Mouse (Mus musculus) MEL-GATA-1-ER (cell line): Measurements from ENCODE around the gene Mmel1.

Experiments used
- DNase-seq: peaks from one replicate; pipeline ENCODE4 v3.0.0-alpha.2; 2012; ENCODE audit warnings: low read depth; ENCODE audit errors: extremely low read depth

Gene Mmel1

DNA sequence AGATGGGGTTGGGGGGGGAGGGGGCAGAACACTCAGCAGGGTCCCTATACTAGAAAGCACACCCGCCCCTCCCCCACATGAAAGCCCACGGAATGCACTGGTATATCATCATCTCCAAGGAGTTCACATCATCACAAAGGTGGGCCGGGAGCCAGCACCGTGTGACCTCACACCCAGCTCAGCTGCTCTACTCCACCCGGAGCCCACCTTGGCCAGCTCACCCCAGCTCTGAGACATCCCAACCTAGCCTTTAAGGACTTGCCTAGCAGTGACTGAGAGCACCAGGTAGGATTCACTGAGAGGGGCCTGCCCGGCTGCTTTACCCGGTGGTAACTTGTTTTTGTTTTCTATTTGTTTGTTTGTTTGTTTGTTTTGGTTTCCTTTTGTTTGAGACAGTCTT lies at the start of gene Mmel1:
TSS of gene Mmel1 (plus strand) at position 146 of the 400 bp plus-strand sequence.
- DNase-seq = no peak

GRCm38 (mm10) chr4:154825662-154826061 lies 43.7 kb upstream of the Mmel1 start:
- peak; percentile 0 for DNase-seq

- no peak for DNase-seq
Observed at GRCm38 (mm10) chr4:154826224-154826623, 43.2 kb upstream of the Mmel1 start.

DNA sequence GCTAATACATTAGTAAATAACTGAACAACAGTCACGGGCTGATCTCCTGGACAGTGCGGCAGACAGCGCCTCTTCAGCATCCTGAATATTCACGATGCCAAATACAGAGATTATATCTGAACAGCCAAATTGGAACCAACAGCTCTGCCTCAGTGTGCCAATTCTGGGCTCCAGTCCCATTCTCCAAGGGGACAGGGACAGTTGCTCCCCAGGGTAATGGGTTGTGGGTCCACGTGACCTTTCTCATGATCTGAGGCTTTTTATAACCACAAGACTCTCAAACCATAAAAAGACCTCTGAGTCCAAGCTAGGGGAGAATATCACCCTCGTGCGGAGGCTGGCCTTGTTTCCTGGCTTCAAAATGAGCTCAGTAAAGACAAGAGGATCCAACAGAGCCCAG lies 42.2 kb upstream of the Mmel1 start:
- DNase-seq = no peak

GRCm38 (mm10) chr4:154827861-154828610 lies 41.3 kb upstream of the Mmel1 start:
- DNase-seq = no peak

- no peak for DNase-seq
Observed at GRCm38 (mm10) chr4:154831915-154832573, 37.3 kb upstream of the Mmel1 start.

DNA sequence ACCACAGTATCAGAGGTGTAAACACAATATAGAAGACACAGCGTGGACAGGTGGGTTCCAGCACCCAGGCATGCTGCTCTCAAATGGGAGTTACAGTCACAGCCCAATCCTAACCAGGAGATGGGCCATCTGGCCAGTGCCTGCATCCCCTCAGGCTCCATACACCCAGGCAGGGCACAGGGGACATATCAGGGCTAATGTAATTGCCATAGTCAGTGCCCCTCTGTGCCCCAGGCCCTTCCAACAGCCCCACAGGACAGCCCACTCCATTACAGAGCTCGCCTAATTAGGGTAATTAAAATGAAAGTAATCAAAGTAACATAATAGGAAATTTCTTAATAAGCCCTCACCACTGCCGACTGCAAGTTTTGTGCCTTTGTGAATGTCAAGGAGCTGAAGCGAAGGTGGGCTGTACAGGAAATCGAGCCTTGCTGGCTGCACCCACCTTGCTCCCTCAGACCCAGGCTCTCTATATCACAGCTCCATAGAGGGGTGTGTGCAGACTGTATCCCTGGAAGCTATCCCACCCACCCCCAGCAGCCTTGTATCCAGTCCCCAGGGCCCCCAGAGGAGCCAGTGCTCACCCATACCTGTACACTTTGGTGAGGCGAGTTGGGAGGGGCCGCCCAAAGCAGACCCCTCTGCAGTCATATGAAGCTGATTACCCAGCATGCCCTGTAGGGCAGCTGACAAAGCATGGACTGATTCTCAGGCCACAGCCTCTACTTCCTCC lies 33.0 kb upstream of the Mmel1 start:
- DNase-seq = no peak

DNA sequence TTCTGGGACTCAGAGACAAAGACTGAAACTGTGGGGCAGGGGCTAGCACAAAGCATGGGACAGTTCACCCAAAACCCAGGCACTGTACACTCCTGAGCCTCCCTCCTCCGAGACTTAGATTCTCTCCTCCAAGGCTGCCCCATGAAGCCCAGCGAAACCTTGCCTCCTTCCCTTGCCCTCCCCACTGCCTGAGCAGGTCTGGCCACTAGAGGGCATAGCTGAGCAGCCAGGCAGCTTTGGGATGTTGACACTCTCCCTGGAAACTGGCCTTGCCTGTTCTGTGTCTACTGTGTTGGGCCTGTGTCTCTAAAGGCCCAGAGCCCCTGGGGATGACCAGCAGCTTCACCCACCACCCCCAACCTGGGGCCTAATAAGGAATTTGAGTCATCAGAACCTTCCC lies 32.2 kb upstream of the Mmel1 start, which contains the start of gene Ttc34:
TSS of gene Ttc34 (plus strand) at position 290 of the 400 bp plus-strand sequence.
- no peak for DNase-seq

DNA sequence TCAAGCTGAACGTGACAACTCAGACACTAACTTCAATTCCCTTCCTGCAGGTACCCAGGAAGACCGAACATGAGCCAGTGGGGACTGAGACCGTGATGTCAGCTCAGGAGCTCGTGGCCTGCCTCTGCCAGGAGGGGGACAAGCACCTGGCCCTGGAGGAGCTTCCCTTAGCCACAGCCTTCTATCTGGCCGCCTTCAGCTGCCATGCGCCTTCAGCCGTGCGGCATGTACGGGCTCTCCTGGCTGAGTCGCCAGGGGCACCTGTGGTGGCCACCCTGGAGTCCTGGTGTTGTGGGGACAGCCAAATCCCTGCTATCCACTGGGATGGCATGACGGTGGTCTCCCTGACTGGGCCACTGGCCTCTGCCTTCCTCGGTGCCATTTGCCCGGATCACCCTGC lies 30.6 kb upstream of the Mmel1 start:
- DNase-seq = no peak

DNA sequence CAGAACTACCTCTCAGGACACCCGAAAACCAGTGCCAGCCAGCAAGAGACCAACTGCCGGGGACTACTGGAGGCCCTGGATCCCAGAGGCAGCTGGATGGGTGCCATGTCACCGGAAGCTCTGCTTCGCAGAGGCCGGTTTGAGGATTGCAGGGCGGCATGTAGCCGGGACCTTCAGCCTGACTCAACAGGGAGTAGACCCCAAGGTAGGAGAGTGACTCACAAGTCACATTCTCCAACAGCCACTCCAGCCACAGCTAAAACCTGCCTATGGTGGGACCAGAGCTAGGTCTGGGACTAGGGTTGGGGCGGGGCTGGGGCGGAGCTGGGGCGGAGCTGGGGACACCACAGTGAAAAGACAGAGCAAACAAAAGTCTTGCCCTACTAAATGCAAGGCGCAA lies 30.0 kb upstream of the Mmel1 start:
- no peak for DNase-seq

DNA sequence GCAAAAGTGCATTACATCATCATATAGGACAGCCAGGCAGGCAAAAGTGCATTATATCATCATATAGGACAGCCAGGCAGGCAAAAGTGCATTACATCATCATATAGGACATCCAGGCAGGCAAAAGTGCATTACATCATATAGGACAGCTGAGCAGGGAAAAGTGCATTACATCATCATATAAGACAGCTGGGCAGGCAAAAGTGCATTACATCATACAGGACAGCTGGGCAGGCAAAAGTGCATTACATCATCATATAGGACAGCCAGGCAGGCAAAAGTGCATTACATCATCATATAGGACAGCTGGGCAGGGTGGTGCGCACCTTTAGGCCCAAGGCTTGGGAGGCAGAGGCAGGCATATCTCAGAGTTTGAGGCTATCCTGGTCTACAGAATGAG lies 16.7 kb upstream of the Mmel1 start:
- DNase-seq = no peak

DNA sequence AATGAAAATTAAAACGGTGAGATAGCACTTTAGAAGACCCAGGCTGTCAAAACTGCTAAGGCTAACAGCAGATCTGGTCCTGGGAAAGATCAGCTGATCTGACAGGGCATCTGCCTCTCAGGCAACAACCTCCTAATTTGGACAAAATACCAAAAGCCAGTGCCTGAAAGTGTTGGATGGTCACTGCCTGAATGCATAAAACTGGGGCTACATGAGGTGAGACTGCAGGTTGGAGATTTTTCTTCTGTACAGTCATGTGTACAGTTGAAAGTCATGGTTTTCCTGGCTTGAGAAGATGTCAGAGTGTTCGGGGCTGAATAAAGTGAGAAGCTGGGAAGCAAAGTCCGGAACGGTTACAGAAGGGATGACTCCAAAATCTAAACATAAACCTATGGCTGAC lies 15.5 kb upstream of the Mmel1 start:
- DNase-seq = no peak

DNA sequence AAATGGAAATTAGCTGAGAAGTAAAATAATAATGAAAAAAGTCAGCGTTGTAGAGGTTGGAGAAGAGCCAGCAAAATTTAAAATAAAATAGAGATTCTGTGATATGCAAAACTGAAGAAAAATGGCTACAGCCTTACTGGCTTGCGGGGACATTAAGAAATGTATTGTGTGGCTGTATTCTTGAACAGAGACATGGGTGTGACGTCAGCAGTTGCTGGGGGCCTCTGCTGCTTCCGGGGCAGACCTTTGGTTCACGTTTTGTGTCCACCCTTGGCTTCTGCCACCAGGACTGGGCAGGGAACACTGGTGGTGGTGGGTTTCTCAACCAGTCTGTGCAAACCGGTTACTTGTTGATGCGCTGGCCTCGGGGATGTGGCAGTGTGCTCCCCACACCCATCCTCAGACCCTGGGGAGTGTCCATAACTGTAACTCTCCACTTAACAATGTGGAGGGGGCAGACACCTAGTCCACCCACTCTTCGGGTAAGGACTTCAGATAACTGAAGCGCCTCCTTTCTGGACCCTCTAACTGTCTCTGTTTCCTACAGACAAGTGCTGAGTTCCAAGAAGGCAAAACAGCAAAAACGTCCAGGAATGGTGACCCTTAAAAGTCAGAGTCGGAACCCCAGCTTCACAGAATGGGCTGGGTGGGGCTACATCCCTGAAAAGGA lies 14.6 kb upstream of the Mmel1 start:
- DNase-seq = no peak

- DNase-seq = no peak
Observed at GRCm38 (mm10) chr4:154855721-154856479, 13.5 kb upstream of the Mmel1 start.

- DNase-seq = no peak
Observed at GRCm38 (mm10) chr4:154856480-154856837, 12.9 kb upstream of the Mmel1 start.

GRCm38 (mm10) chr4:154856882-154857281 lies 12.5 kb upstream of the Mmel1 start:
- DNase-seq = no peak

- no peak for DNase-seq
Observed at GRCm38 (mm10) chr4:154857366-154858240, 11.8 kb upstream of the Mmel1 start.

DNA sequence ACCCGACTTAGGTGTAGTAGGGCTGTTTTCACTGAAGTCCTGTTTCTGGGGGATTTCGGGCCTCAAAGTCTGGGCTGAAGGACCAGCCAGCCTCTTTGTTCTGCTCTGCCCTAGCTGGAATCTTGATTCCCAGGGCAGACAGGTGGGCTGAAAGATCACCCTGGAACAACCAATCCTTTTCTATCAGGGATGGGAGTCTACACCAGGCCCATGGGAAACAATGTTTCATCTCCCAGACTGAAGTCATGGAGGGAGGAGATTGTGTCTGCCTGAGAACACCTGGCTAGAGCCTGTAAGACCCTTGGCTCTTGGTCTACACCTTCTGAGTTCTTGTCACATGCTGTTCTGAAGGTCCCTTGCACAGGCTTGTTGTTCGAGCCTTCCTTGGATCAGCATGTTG lies 10.8 kb upstream of the Mmel1 start:
- DNase-seq = no peak

DNA sequence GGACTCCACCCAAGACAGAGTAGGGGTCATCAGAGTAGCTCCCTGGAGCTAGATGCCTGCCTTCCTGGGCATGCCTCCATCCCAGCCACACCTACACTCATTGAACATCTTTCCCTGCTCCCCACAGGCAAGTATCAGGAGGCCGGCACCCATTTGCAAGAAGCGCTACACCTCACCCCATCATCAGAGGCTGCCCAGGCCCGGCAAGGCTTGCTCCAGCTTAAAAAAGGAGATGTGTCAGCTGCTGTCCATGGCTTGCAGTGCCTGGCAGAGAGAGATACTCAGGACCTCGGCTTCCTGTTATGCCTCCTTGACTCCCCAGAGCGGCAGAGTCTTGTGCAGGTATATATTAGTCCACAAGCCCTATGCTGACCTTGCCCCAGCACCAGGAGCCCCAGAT lies 7.4 kb upstream of the Mmel1 start:
- DNase-seq = no peak

- no peak for DNase-seq
Observed at GRCm38 (mm10) chr4:154863436-154863935, 5.9 kb upstream of the Mmel1 start.
